Mouse (Mus musculus): ENCODE measurements at regions not wholly inside any gene's neighbourhood (a gene's known extent, or its start where the extent isn't known, plus 50 kb on each side); places are given as distances from the start of the nearest gene placed in this dataset.
"Not testable (repeated sequence)": the region's sequence is repeated elsewhere in the genome, so short reads cannot be mapped to it uniquely, and the experiment has no call there.

- DNase-seq: no peak
Measured at GRCm38 (mm10) chr16:86894982-86895381, 459.0 kb upstream of the N6amt1 start.

- no peak for DNase-seq
Measured at GRCm38 (mm10) chr16:86894333-86894732, 459.7 kb upstream of the N6amt1 start.

GRCm38 (mm10) chr16:86888421-86888820, 465.6 kb upstream of the N6amt1 start:
- DNase-seq: no peak

- DNase-seq: no peak
Measured at GRCm38 (mm10) chr16:86887605-86888004, 466.4 kb upstream of the N6amt1 start.

- DNase-seq: no peak
Measured at GRCm38 (mm10) chr16:86883862-86884261, 470.1 kb upstream of the N6amt1 start.

- DNase-seq: no peak
Measured at GRCm38 (mm10) chr16:86882529-86882928, 471.5 kb upstream of the N6amt1 start.

GRCm38 (mm10) chr16:86881583-86881982, 472.4 kb upstream of the N6amt1 start:
- DNase-seq: no peak

GRCm38 (mm10) chr16:86860828-86861227, 493.2 kb upstream of the N6amt1 start:
- no peak for DNase-seq

- DNase-seq: no peak
Measured at GRCm38 (mm10) chr16:86855891-86856290, 498.1 kb upstream of the N6amt1 start.

GRCm38 (mm10) chr16:86855312-86855711, 498.7 kb upstream of the N6amt1 start:
- no peak for DNase-seq

- DNase-seq: no peak
Measured at GRCm38 (mm10) chr16:86853398-86853797, 500.6 kb upstream of the N6amt1 start.

GRCm38 (mm10) chr16:86838457-86839337, 515.3 kb upstream of the N6amt1 start:
- DNase-seq: no peak

GRCm38 (mm10) chr16:86827645-86828044, 526.3 kb upstream of the N6amt1 start:
- DNase-seq: no peak

GRCm38 (mm10) chr16:86826641-86827040, 527.3 kb upstream of the N6amt1 start:
- no peak for DNase-seq

GRCm38 (mm10) chr16:86823496-86823895, 530.5 kb upstream of the N6amt1 start:
- no peak for DNase-seq

GRCm38 (mm10) chr16:86821586-86821985, 532.4 kb upstream of the N6amt1 start:
- DNase-seq: no peak

- not testable (repeated sequence) for DNase-seq
Measured at GRCm38 (mm10) chr16:86818639-86819038, 535.3 kb upstream of the N6amt1 start.

GRCm38 (mm10) chr16:86816763-86817593, 537.0 kb upstream of the N6amt1 start:
- no peak for DNase-seq

GRCm38 (mm10) chr16:86816006-86816405, 538.0 kb upstream of the N6amt1 start:
- DNase-seq: no peak

GRCm38 (mm10) chr16:86812692-86813091, 541.3 kb upstream of the N6amt1 start:
- no peak for DNase-seq

GRCm38 (mm10) chr16:86808644-86809324, 545.2 kb upstream of the N6amt1 start:
- DNase-seq: no peak

GRCm38 (mm10) chr16:86806374-86806773, 547.6 kb upstream of the N6amt1 start:
- no peak for DNase-seq

- no peak for DNase-seq
Measured at GRCm38 (mm10) chr16:86776086-86776485, 577.9 kb upstream of the N6amt1 start.

All from thymus, postnatal 4 days (tissue).